Mouse (Mus musculus) hindbrain, embryonic 14.5 days (tissue): Measurements from ENCODE around the gene 1700011L22Rik. TPM values are rescaled to one million over a fixed set of nuclear protein-coding genes. Genes with fewer than 3 reads are reported as not detected.

Experiments used
- ATAC-seq: fragments of 200-750 bp; cut with Nextera tagmentation; 2 replicates; pipeline ENCODE4 v1.8.0; 2017; ENCODE audit warnings: moderate number of reproducible peaks, mild to moderate bottlenecking, moderate TSS enrichment, moderate library complexity; ENCODE audit not compliant: low FRiP score
- DNase-seq: peaks from one replicate; pipeline ENCODE4 v3.0.0-alpha.2; 2015; ENCODE audit warnings: low spot score
- H3K27ac ChIP-seq: fragments of 300-500 bp; sonication (generic); 2 replicates; pipeline ENCODE4 v1.5.1; 2014; ENCODE audit warnings: mild to moderate bottlenecking, moderate library complexity
- H3K27me3 ChIP-seq: fragments of 300-500 bp; sonication (generic); 2 replicates; pipeline ENCODE4 v1.6.1; 2014; ENCODE audit warnings: mild to moderate bottlenecking, low read length, mixed read lengths; ENCODE audit not compliant: control insufficient read depth, insufficient read depth
- H3K36me3 ChIP-seq: fragments of 300-500 bp; sonication (generic); replicated peaks from 2 replicates; pipeline ENCODE4 v1.6.1; 2014; ENCODE audit not compliant: control insufficient read depth, insufficient read depth
- H3K4me1 ChIP-seq: fragments of 300-500 bp; sonication (generic); replicated peaks from 2 replicates; pipeline ENCODE4 v1.6.1; 2014; ENCODE audit warnings: antibody characterized with exemption, low read length, mixed read lengths; ENCODE audit not compliant: control insufficient read depth, insufficient read depth
- H3K4me2 ChIP-seq: fragments of 300-500 bp; sonication (generic); replicated peaks from 2 replicates; pipeline ENCODE4 v1.6.1; 2014; ENCODE audit warnings: mild to moderate bottlenecking, moderate library complexity
- H3K4me3 ChIP-seq: fragments of 300-500 bp; sonication (generic); replicated peaks from 2 replicates; pipeline ENCODE4 v1.5.1; 2014; ENCODE audit warnings: mild to moderate bottlenecking, low read length
- H3K9ac ChIP-seq: fragments of 300-500 bp; sonication (generic); 2 replicates; pipeline ENCODE4 v1.6.1; 2014
- H3K9me3 ChIP-seq: fragments of 300-500 bp; sonication (generic); 2 replicates; pipeline ENCODE4 v1.6.1; 2016; ENCODE audit warnings: low read length; ENCODE audit not compliant: control insufficient read depth
- WGBS: fragments of 180-500 bp; shearing (Covaris S2); extraction: QIAGEN DNeasy Blood & Tissue Kit; methylation state at CpG from one replicate; pipeline ENCODE4 v1.1.7; 2014; 5-methylcytosine and 5-hydroxymethylcytosine counted together
- polyA plus RNA-seq: library from polyadenylated mRNA; unstranded; fragments of >200 nt; fragmentation: Nextera tagmentation; extraction: Ambion mirVana; gene quantifications from 2 replicates; pipeline ENCODE4 v1.2.1, GENCODE M21; 2014

The 1700011L22Rik gene
- polyA plus RNA-seq, 1 experiment from 2014 or later = not detected

DNA sequence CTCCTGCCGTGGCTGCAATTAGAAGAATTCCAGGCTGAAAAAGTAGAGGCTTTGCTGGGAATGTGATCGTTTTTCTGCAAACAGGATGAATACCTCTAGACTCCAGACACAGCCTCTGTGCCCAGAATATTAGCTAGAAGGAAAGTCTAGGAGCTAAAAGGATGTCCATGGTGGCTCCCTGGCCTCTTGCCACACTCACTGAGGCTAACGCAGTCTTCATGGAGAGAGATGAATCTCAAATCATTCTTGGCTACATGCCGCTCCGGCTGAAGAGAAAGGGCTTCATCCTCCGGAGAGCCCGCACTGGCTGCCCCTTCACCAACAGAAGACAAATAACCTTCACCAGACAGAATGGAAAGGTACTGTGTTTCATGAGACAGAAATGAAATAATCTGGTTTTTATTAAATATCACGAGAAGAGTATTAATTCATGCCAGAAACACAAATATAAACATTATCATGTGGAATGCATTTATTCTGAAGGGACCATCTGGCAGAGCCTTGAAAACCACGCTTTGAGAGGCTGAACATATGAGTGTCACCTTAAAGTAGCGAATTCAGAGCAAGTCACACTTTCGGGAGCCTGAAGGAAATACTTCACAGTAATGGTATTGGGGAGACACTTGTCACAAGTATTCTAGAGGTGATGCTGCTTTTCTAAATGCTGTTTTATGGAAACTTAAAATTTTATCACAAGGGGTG lies 46.8 kb downstream of the 1700011L22Rik start:
- H3K4me2 ChIP-seq = no peak overlapping the region
- WGBS = 69% methylated on average over 11 of the region's 11 CpGs
- no peak overlapping the region for H3K27ac ChIP-seq
- H3K4me3 ChIP-seq = no peak overlapping the region
- DNase-seq (no peak), ATAC-seq (no peak)
- H3K4me1 ChIP-seq = no peaks in the 10 kb centered on the region; the same call in 1 of the 2 replicates
- no peak overlapping the region for H3K9ac ChIP-seq
- H3K27me3 ChIP-seq = no peaks in the 10 kb centered on the region
- no peaks in the 10 kb centered on the region for H3K36me3 ChIP-seq
- H3K9me3 ChIP-seq = no peaks in the 10 kb centered on the region

GRCm38 (mm10) chr8:79198675-79199074 lies 49.7 kb downstream of the 1700011L22Rik start:
- Histone ChIP-seq H3K4me1 (no peaks in the 10 kb centered on the region; the same call in 1 of the 2 replicates), H3K27ac (no peak overlapping the region), H3K4me3 (no peak overlapping the region), H3K9ac (no peak overlapping the region), H3K36me3 (no peaks in the 10 kb centered on the region), H3K27me3 (no peaks in the 10 kb centered on the region), H3K4me2 (no peak overlapping the region), H3K9me3 (no peaks in the 10 kb centered on the region)
- WGBS = 18% methylated on average over 3 of the region's 3 CpGs
- ATAC-seq (no peak), DNase-seq (no peak)

- 58% methylated on average over 4 of the region's 4 CpGs for WGBS
- DNase-seq (no peak), ATAC-seq (no peak)
These were observed 51.9 kb downstream of the 1700011L22Rik start for GRCm38 (mm10) chr8:79196481-79196880.

DNA sequence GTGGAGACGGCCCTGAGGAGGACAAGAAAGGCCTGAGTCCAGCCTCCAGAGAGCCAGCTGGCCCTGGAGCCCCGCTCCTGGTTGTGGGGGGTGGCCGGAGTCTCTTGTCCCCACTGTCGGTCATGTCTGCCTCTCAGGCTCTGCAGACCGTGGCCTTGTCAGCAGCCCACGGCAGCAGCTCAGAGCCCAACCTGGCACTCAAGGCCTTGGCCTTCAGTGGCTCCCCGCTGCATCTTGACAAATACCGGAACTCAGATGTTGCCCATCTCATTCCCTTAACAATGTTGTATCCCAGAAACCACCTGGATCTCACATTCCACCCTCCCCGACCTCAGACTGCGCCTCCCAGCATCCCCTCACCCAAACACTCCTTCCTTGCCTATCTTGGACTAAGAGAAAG lies 58.3 kb downstream of the 1700011L22Rik start:
- 94% methylated on average over 10 of the region's 10 CpGs for WGBS
- Histone ChIP-seq H3K4me3 (no peak overlapping the region), H3K36me3 (peaks cover 68% of the 10 kb centered on the region), H3K4me2 (no peak overlapping the region), H3K9me3 (no peaks in the 10 kb centered on the region), H3K4me1 (no peaks in the 10 kb centered on the region), H3K9ac (no peak overlapping the region), H3K27me3 (no peaks in the 10 kb centered on the region), H3K27ac (no peak overlapping the region)
- DNase-seq (no peak), ATAC-seq (no peak)

More at GRCm38 (mm10) chr8:79196481-79196880, 51.9 kb downstream of the 1700011L22Rik start:
- peaks cover 10% of the 10 kb centered on the region for H3K36me3 ChIP-seq
- no peak overlapping the region for H3K27ac ChIP-seq
- no peaks in the 10 kb centered on the region; the same call in 1 of the 2 replicates for H3K4me1 ChIP-seq
- no peak overlapping the region for H3K9ac ChIP-seq
- H3K9me3 ChIP-seq = no peaks in the 10 kb centered on the region
- no peak overlapping the region for H3K4me3 ChIP-seq
- H3K27me3 ChIP-seq = no peaks in the 10 kb centered on the region
- H3K4me2 ChIP-seq = no peak overlapping the region

DNA sequence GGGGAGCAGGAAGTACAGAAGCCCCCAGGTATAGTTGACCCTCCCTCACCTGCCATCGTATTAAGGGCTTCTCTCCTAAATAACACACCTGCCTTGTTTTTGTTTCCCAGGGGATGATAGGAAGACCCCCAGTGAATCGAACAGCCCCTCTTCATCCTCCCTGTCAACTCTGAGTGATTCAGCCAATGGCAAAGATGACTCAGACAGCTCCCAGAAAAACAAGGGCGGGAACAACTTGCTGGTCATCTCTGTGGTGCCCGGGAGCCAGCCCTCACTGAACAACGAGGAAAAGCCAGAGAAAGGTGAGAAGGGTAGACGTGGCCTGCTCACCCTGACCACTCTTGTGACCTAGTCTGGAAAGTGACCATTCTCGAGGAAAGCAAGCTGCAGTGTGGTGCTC lies 62.9 kb downstream of the 1700011L22Rik start:
- peaks cover 84% of the 10 kb centered on the region for H3K36me3 ChIP-seq

DNA sequence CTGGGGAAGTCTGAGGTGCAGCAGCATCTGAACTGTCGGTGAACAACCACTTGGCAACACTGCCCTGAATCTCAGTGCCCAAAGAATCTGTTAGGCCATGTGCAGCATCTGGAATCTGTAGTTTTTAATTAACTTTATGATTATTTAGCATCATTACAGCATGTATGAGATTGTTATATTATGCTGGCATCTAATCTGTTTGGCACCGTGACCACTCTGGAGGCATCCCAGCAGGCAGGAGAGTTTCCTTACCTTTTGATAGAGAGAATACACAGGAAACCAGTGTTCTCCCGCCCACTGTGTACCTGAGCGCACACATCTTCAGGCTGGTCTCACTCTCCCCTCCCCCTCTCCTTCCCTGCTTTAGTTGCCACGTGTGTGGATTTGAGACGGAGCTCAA lies 68.7 kb downstream of the 1700011L22Rik start:
- H3K9ac ChIP-seq = no peak overlapping the region
- 77% methylated on average over 6 of the region's 6 CpGs for whole genome bisulfite sequencing
- no peaks in the 10 kb centered on the region for H3K27me3 ChIP-seq
- H3K4me3 ChIP-seq = no peak overlapping the region
- no peaks in the 10 kb centered on the region for H3K9me3 ChIP-seq
- H3K27ac ChIP-seq = no peak overlapping the region
- H3K4me2 ChIP-seq = no peak overlapping the region
- no peak for DNase-seq
- no peaks in the 10 kb centered on the region for H3K4me1 ChIP-seq
- H3K36me3 ChIP-seq = peaks cover 75% of the 10 kb centered on the region
- ATAC-seq = peak; percentile 44; the same call in 1 of the 2 replicates

More for the DNA sequence above, 62.9 kb downstream of the 1700011L22Rik start:
- Histone ChIP-seq H3K27me3 (no peaks in the 10 kb centered on the region), H3K9ac (no peak overlapping the region), H3K4me1 (no peaks in the 10 kb centered on the region), H3K27ac (no peak overlapping the region), H3K4me3 (no peak overlapping the region), H3K9me3 (no peaks in the 10 kb centered on the region), H3K4me2 (no peak overlapping the region)
- DNase-seq (no peak), ATAC-seq (no peak)
- 92% methylated on average over 7 of the region's 7 CpGs for WGBS

DNA sequence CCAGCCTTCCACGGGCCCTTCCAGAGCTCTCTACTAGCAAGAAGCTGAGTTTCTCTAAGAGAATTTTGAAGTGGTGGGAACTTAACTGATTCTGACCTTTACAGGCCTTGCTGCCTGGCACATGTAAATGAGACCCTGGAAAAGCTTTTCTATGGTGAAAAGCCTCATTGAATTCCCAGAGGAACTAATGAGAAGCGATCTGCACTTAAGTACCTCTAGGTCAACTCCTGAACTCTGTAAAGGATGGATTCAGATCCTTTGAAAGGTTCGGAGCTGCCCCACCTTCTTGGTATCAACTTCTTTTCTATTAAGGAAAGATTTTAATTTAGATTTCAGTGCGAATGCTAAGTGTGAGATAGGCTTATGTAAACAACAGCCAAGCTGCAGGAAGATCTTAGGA lies 72.4 kb downstream of the 1700011L22Rik start:
- no peaks in the 10 kb centered on the region for H3K9me3 ChIP-seq
- H3K36me3 ChIP-seq = peaks cover 48% of the 10 kb centered on the region
- H3K27ac ChIP-seq = no peak overlapping the region
- no peak overlapping the region for H3K4me2 ChIP-seq
- no peak for DNase-seq
- no peaks in the 10 kb centered on the region for H3K27me3 ChIP-seq
- H3K9ac ChIP-seq = no peak overlapping the region
- H3K4me3 ChIP-seq = no peak overlapping the region
- H3K4me1 ChIP-seq = no peaks in the 10 kb centered on the region; the same call in 1 of the 2 replicates
- WGBS = 64% methylated on average over 4 of the region's 4 CpGs
- ATAC-seq = no peak

DNA sequence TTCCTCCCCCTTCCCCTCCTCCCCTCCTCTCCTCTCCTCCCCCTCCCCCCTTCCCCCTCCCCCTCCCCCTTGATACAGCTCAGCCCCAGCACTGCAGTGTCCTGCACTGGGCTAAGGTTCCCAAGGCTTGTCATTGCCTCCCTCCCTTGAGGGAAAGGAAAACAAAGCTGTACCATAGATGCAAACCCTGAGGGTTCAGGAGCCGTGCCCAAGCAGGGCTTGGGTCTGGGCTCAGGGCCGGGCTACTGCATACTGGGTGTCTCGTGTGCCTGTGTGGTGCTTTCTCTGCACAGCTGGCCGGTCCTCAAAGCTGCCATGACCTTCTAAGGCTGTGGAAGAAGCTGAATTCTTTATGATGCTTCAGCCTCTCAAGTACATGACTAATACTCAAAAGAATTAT lies 74.8 kb downstream of the 1700011L22Rik start:
- peak; percentile 51; the same call in 1 of the 2 replicates for ATAC-seq
- H3K4me3 ChIP-seq = no peak overlapping the region
- peaks cover 26% of the 10 kb centered on the region for H3K36me3 ChIP-seq
- no peak overlapping the region for H3K9ac ChIP-seq
- no peak overlapping the region for H3K4me2 ChIP-seq
- DNase-seq = no peak
- WGBS = 55% methylated on average over 4 of the region's 4 CpGs
- no peaks in the 10 kb centered on the region; the same call in 1 of the 2 replicates for H3K4me1 ChIP-seq
- H3K27ac ChIP-seq = no peak overlapping the region
- no peaks in the 10 kb centered on the region for H3K27me3 ChIP-seq
- no peaks in the 10 kb centered on the region for H3K9me3 ChIP-seq

GRCm38 (mm10) chr8:79165276-79165675 lies 83.1 kb downstream of the 1700011L22Rik start:
- H3K9me3 ChIP-seq = no peaks in the 10 kb centered on the region
- H3K4me1 ChIP-seq = peaks cover 15% of the 10 kb centered on the region; the same call in 1 of the 2 replicates
- 82% methylated on average over 3 of the region's 3 CpGs for WGBS
- H3K36me3 ChIP-seq = peaks cover 5% of the 10 kb centered on the region; the same call in 1 of the 2 replicates
- ATAC-seq (no peak), DNase-seq (no peak)
- H3K4me2 ChIP-seq = no peak overlapping the region
- no peak overlapping the region for H3K27ac ChIP-seq
- H3K27me3 ChIP-seq = no peaks in the 10 kb centered on the region
- H3K9ac ChIP-seq = no peak overlapping the region
- no peak overlapping the region for H3K4me3 ChIP-seq
